Mouse (Mus musculus): ENCODE data around the gene Capn8. TPM values are rescaled to one million over a fixed set of nuclear protein-coding genes. Genes with fewer than 3 reads are reported as not detected.

The Capn8 gene
- total RNA-seq, 4 experiments from 2014 or later, result not detected

- no peak for DNase-seq (ENCODE audit: low spot score)
Measured at GRCm38 (mm10) chr1:182550761-182551160, 14.0 kb upstream of the Capn8 start.

GRCm38 (mm10) chr1:182553649-182554375 is 11.0 kb upstream of the Capn8 start:
- DNase-seq (ENCODE audit: low spot score), result peak; percentile 40

GRCm38 (mm10) chr1:182558271-182558670 is 6.5 kb upstream of the Capn8 start:
- DNase-seq (ENCODE audit: low spot score), result no peak

GRCm38 (mm10) chr1:182559530-182559929 is 5.3 kb upstream of the Capn8 start:
- no peak for DNase-seq (ENCODE audit: low spot score)

- peak; percentile 24 for DNase-seq (ENCODE audit: low spot score)
Measured at GRCm38 (mm10) chr1:182560390-182561098, 4.3 kb upstream of the Capn8 start.

GRCm38 (mm10) chr1:182561945-182562514 is 2.8 kb upstream of the Capn8 start:
- DNase-seq (ENCODE audit: low spot score), result no peak

- no peak for DNase-seq (ENCODE audit: low spot score)
Measured at GRCm38 (mm10) chr1:182562576-182563370, 2.0 kb upstream of the Capn8 start.

- DNase-seq (ENCODE audit: low spot score), result no peak
Measured at GRCm38 (mm10) chr1:182565351-182565835, 586 bp downstream of the Capn8 start.

GRCm38 (mm10) chr1:182571148-182571547 is 6.3 kb downstream of the Capn8 start:
- peak; percentile 13 for DNase-seq (ENCODE audit: low spot score)

GRCm38 (mm10) chr1:182571973-182572372 is 7.2 kb downstream of the Capn8 start:
- no peak for DNase-seq (ENCODE audit: low spot score)

GRCm38 (mm10) chr1:182573856-182574665 is 9.3 kb downstream of the Capn8 start:
- no peak for DNase-seq (ENCODE audit: low spot score)

- no peak for DNase-seq (ENCODE audit: low spot score)
Measured at GRCm38 (mm10) chr1:182574666-182575049, 9.9 kb downstream of the Capn8 start.

- DNase-seq (ENCODE audit: low spot score), result no peak
Measured at GRCm38 (mm10) chr1:182584169-182584568, 19.4 kb downstream of the Capn8 start.

- no peak for DNase-seq (ENCODE audit: low spot score)
Measured at GRCm38 (mm10) chr1:182585162-182585840, 20.5 kb downstream of the Capn8 start.

- no peak for DNase-seq (ENCODE audit: low spot score)
Measured at GRCm38 (mm10) chr1:182587706-182588105, 22.9 kb downstream of the Capn8 start.

GRCm38 (mm10) chr1:182591491-182591890 is 26.7 kb downstream of the Capn8 start:
- DNase-seq (ENCODE audit: low spot score), result no peak

GRCm38 (mm10) chr1:182592436-182592835 is 27.6 kb downstream of the Capn8 start:
- DNase-seq (ENCODE audit: low spot score), result no peak

- DNase-seq (ENCODE audit: low spot score), result no peak
Measured at GRCm38 (mm10) chr1:182605330-182606150, 40.7 kb downstream of the Capn8 start.

GRCm38 (mm10) chr1:182609701-182610335 is 45.0 kb downstream of the Capn8 start:
- DNase-seq (ENCODE audit: low spot score), result no peak

Measured in heart, adult 8-10 months (tissue).